Mouse (Mus musculus): ENCODE results near the gene Stx4a.

- TF ChIP-seq ZNF384 (IDR thresholded peaks at IDR 0.05; ENCODE audit: low read depth, low read length): no peak
- no peak for TF ChIP-seq HCFC1 (IDR thresholded peaks at IDR 0.05; ENCODE audit: borderline replicate concordance, insufficient read depth, low read length)
- no peak for TF ChIP-seq ZC3H11A (IDR thresholded peaks at IDR 0.05; ENCODE audit: borderline replicate concordance, low read depth, low read length)
Observed at GRCm38 (mm10) chr7:127777474-127778266, 46.4 kb upstream of the Stx4a start.

All from ES-E14 (cell line).